Mouse (Mus musculus): ENCODE data around the gene Tfpi. TPM values are rescaled to one million over a fixed set of nuclear protein-coding genes. Genes with fewer than 3 reads are reported as not detected.
"Not testable (repeated sequence)": the region's sequence is repeated elsewhere in the genome, so short reads cannot be mapped to it uniquely, and the experiment has no call there.

Tfpi gene
- total RNA-seq, 2 experiments from 2014 or later = 7.5 to 8.3 TPM

DNA sequence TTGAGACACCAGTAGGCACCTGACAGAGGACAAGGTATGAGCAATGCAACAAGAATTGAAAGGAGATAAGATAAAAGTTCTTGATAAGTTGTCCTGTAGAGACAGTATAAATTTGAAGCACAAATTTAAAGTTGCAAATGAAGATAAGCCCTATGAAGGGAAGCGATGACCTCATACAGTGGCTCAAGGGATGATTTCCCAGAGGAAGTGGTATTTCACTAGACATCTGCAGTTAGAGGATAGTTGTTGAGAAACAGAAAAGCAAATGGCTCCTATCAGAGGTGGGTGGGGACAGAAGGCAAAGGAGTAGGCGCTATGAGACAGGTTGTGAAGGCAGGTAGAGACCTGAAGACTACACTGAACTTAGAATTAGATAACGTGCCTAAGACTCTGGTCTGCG is 83.3 kb downstream of the Tfpi start:
- peak; percentile 73 for ATAC-seq (ENCODE audit: poor library complexity, severe bottlenecking)

GRCm38 (mm10) chr2:84389075-84389474 is 87.5 kb downstream of the Tfpi start:
- ATAC-seq (ENCODE audit: poor library complexity, severe bottlenecking) = no peak

- ATAC-seq (ENCODE audit: poor library complexity, severe bottlenecking) = not testable (repeated sequence)
Observed at GRCm38 (mm10) chr2:84388537-84388936, 88.0 kb downstream of the Tfpi start.

DNA sequence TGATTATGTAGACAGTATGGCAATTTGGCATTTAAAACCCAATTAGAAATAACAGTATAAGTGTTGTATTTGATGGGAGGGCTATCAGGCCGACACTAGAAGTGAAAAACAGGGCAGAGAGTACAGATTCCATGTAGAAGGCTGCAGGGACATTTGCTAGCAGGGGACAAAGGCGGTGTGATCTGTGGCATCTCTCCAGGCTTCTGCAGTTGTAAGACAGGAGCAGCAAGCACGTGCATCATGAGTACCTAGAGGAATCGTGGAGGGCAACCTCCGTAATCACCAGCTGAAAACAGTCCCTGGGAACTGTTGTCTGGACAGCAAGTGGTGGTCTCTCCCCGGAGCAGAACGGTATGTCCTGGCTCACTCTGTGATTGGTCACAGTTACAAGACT is 88.6 kb downstream of the Tfpi start:
- ATAC-seq (ENCODE audit: poor library complexity, severe bottlenecking) = no peak

- peak; percentile 69 for ATAC-seq (ENCODE audit: poor library complexity, severe bottlenecking)
Observed at GRCm38 (mm10) chr2:84387394-84388022, 89.1 kb downstream of the Tfpi start.

- no peak for ATAC-seq (ENCODE audit: poor library complexity, severe bottlenecking)
Observed at GRCm38 (mm10) chr2:84386563-84387393, 89.8 kb downstream of the Tfpi start.

GRCm38 (mm10) chr2:84384911-84385693 is 91.5 kb downstream of the Tfpi start:
- no peak for ATAC-seq (ENCODE audit: poor library complexity, severe bottlenecking)

GRCm38 (mm10) chr2:84383828-84384227 is 92.7 kb downstream of the Tfpi start:
- ATAC-seq (ENCODE audit: poor library complexity, severe bottlenecking) = peak; percentile 83

Other genes with a start within 250 kb of the Tfpi start
- gene Calcrl, start 51.4 kb downstream of the Tfpi start, total RNA-seq (2015) = 17.8 and 25.6 TPM in 2 replicates
- gene Calcrl, start 51.4 kb downstream of the Tfpi start, total RNA-seq (2017) = 49.4 and 66.0 TPM in 2 replicates
- 14.9 and 20.9 TPM in 2 replicates for gene Ctnnd1, start 174.0 kb upstream of the Tfpi start, total RNA-seq (2015)
- gene Ctnnd1, start 174.0 kb upstream of the Tfpi start, total RNA-seq (2017) = 14.8 and 17.8 TPM in 2 replicates
- 0.07 TPM in 1 of 2 replicates, not detected in the other for gene Btbd18, start 182.3 kb upstream of the Tfpi start, total RNA-seq (2015)
- gene Btbd18, start 182.3 kb upstream of the Tfpi start, total RNA-seq (2017) = not detected in 2 replicates
- gene Selenoh, start 194.0 kb upstream of the Tfpi start, total RNA-seq (2015) = 126 and 155 TPM in 2 replicates
- 76.2 and 102 TPM in 2 replicates for gene Selenoh, start 194.0 kb upstream of the Tfpi start, total RNA-seq (2017)
- gene Gm28635, start 201.3 kb upstream of the Tfpi start, total RNA-seq (2015) = not detected in 2 replicates
- not detected in 2 replicates for gene Gm28635, start 201.3 kb upstream of the Tfpi start, total RNA-seq (2017)
- gene Med19, start 201.6 kb upstream of the Tfpi start, total RNA-seq (2015) = 22.4 and 24.5 TPM in 2 replicates
- gene Med19, start 201.6 kb upstream of the Tfpi start, total RNA-seq (2017) = 16.1 and 20.2 TPM in 2 replicates
- 42.4 and 49.0 TPM in 2 replicates for gene Tmx2, start 202.4 kb upstream of the Tfpi start, total RNA-seq (2015)
- 29.4 and 38.5 TPM in 2 replicates for gene Tmx2, start 202.4 kb upstream of the Tfpi start, total RNA-seq (2017)
- 39.8 and 42.7 TPM in 2 replicates for gene Zdhhc5, start 238.4 kb upstream of the Tfpi start, total RNA-seq (2015)
- gene Zdhhc5, start 238.4 kb upstream of the Tfpi start, total RNA-seq (2017) = 32.6 and 37.9 TPM in 2 replicates

Measured in megakaryocyte, adult 5-6 weeks (primary cell).